Mouse (Mus musculus) limb, embryonic 12.5 days (tissue): ENCODE data around the gene Abr. TPM values are rescaled to one million over a fixed set of nuclear protein-coding genes. Genes with fewer than 3 reads are reported as not detected.
A peak's percentile ranks its signal among the peaks of the same experiment; 100 is the strongest.

Source experiments
- ATAC-seq: fragments of 200-750 bp; cut with Nextera tagmentation; 2 replicates; pipeline ENCODE4 v1.8.0; 2017; ENCODE audit warnings: low read depth, moderate TSS enrichment; ENCODE audit not compliant: insufficient number of reproducible peaks, insufficient read depth, low FRiP score, low TSS enrichment
- H3K27ac ChIP-seq: fragments of 300-500 bp; sonication (generic); 2 replicates; pipeline ENCODE4 v1.5.1; 2016; ENCODE audit warnings: mild to moderate bottlenecking, moderate library complexity
- H3K27me3 ChIP-seq: fragments of 300-500 bp; sonication (generic); 2 replicates; pipeline ENCODE4 v1.6.1; 2016; ENCODE audit warnings: mild to moderate bottlenecking, moderate library complexity
- H3K36me3 ChIP-seq: fragments of 300-500 bp; sonication (generic); 2 replicates; pipeline ENCODE4 v1.6.1; 2016; ENCODE audit warnings: mild to moderate bottlenecking, moderate library complexity
- H3K4me1 ChIP-seq: fragments of 300-500 bp; sonication (generic); replicated peaks from 2 replicates; pipeline ENCODE4 v1.6.1; 2016
- H3K4me2 ChIP-seq: fragments of 300-500 bp; sonication (generic); 2 replicates; pipeline ENCODE4 v1.6.1; 2016; ENCODE audit warnings: mild to moderate bottlenecking, moderate library complexity
- H3K4me3 ChIP-seq: fragments of 300-500 bp; sonication (generic); replicated peaks from 2 replicates; pipeline ENCODE4 v1.5.1; 2016; ENCODE audit warnings: mild to moderate bottlenecking
- H3K9ac ChIP-seq: fragments of 300-500 bp; sonication (generic); replicated peaks from 2 replicates; pipeline ENCODE4 v1.6.1; 2016; ENCODE audit warnings: mild to moderate bottlenecking, moderate library complexity
- H3K9me3 ChIP-seq: fragments of 300-500 bp; sonication (generic); 2 replicates; pipeline ENCODE4 v1.6.1; 2016; ENCODE audit warnings: mild to moderate bottlenecking, moderate library complexity
- WGBS: fragments of 180-500 bp; shearing (Covaris S2); methylation state at CpG from one replicate; pipeline ENCODE4 v1.1.7; 2016; 5-methylcytosine and 5-hydroxymethylcytosine counted together
- polyA plus RNA-seq: library from polyadenylated mRNA; unstranded; fragments of >200 nt; fragmentation: Nextera tagmentation; extraction: Ambion mirVana; gene quantifications from 2 replicates; pipeline ENCODE4 v1.2.1, GENCODE M21; 2016

Gene Abr
- polyA plus RNA-seq, 1 experiment from 2014 or later, result 48.3 TPM

- 2% methylated on average over 60 of the region's 72 CpGs for WGBS
- Histone ChIP-seq H3K4me3 (peak overlapping the region; percentile 71), H3K36me3 (no peaks in the 10 kb centered on the region), H3K9ac (peak overlapping the region; percentile 76), H3K4me1 (peaks cover 15% of the 10 kb centered on the region), H3K27me3 (peaks cover 34% of the 10 kb centered on the region), H3K9me3 (no peaks in the 10 kb centered on the region), H3K4me2 (peak overlapping the region; percentile 100), H3K27ac (peak overlapping the region; percentile 41; the same call in 1 of the 2 replicates)
- ATAC-seq, result peak; percentile 72
Observed at GRCm38 (mm10) chr11:76623206-76623961, 1.3 kb upstream of the Abr start.

GRCm38 (mm10) chr11:76622566-76623205, 572 bp upstream of the Abr start:
- H3K4me3 ChIP-seq, result peak overlapping the region; percentile 71
- 0 out of 2 replicates have a peak, but pooled peaks have one; percentile 35 for ATAC-seq
- no peaks in the 10 kb centered on the region for H3K36me3 ChIP-seq
- H3K4me1 ChIP-seq, result peaks cover 15% of the 10 kb centered on the region
- WGBS, result under 1% methylated on average over 65 of the region's 66 CpGs
- H3K27me3 ChIP-seq, result peaks cover 34% of the 10 kb centered on the region
- H3K9me3 ChIP-seq, result no peaks in the 10 kb centered on the region
- H3K4me2 ChIP-seq, result peak overlapping the region; percentile 100
- peak overlapping the region; percentile 76 for H3K9ac ChIP-seq
- no peak overlapping the region for H3K27ac ChIP-seq

- H3K4me1 ChIP-seq, result peaks cover 23% of the 10 kb centered on the region
- no peak for ATAC-seq
- WGBS, result 82% methylated on average over 6 of the region's 6 CpGs
- no peak overlapping the region for H3K27ac ChIP-seq
- no peak overlapping the region for H3K9ac ChIP-seq
- peaks cover 28% of the 10 kb centered on the region for H3K27me3 ChIP-seq
- H3K4me3 ChIP-seq, result no peak overlapping the region
- H3K9me3 ChIP-seq, result no peaks in the 10 kb centered on the region
- no peaks in the 10 kb centered on the region for H3K36me3 ChIP-seq
- no peak overlapping the region for H3K4me2 ChIP-seq
Observed at GRCm38 (mm10) chr11:76618134-76618533, 4.0 kb downstream of the Abr start.

GRCm38 (mm10) chr11:76614246-76614645, 7.9 kb downstream of the Abr start:
- ATAC-seq, result no peak
- WGBS, result 64% methylated on average over 2 of the region's 2 CpGs

GRCm38 (mm10) chr11:76612638-76613104, 9.4 kb downstream of the Abr start:
- peak overlapping the region; percentile 56 for H3K9ac ChIP-seq
- H3K27ac ChIP-seq, result no peak overlapping the region
- 3% methylated on average over 19 of the region's 19 CpGs for WGBS
- no peaks in the 10 kb centered on the region for H3K36me3 ChIP-seq
- no peaks in the 10 kb centered on the region for H3K9me3 ChIP-seq
- H3K4me1 ChIP-seq, result peaks cover 13% of the 10 kb centered on the region
- peak overlapping the region; percentile 82 for H3K4me2 ChIP-seq
- ATAC-seq, result no peak
- peak overlapping the region; percentile 47 for H3K4me3 ChIP-seq
- H3K27me3 ChIP-seq, result no peaks in the 10 kb centered on the region

More at GRCm38 (mm10) chr11:76614246-76614645, 7.9 kb downstream of the Abr start:
- Histone ChIP-seq H3K9me3 (no peaks in the 10 kb centered on the region), H3K9ac (no peak overlapping the region), H3K27ac (no peak overlapping the region), H3K36me3 (no peaks in the 10 kb centered on the region), H3K4me3 (no peak overlapping the region), H3K4me2 (no peak overlapping the region), H3K4me1 (peaks cover 13% of the 10 kb centered on the region), H3K27me3 (no peaks in the 10 kb centered on the region)

GRCm38 (mm10) chr11:76610948-76611347, 11.2 kb downstream of the Abr start:
- no peaks in the 10 kb centered on the region for H3K36me3 ChIP-seq

GRCm38 (mm10) chr11:76606521-76606920, 15.6 kb downstream of the Abr start:
- Histone ChIP-seq H3K4me1 (peaks cover 16% of the 10 kb centered on the region), H3K4me3 (no peak overlapping the region), H3K9me3 (no peaks in the 10 kb centered on the region), H3K27me3 (no peaks in the 10 kb centered on the region), H3K4me2 (0 out of 2 replicates have a peak overlapping the region, but pooled peaks have one; percentile 4), H3K36me3 (no peaks in the 10 kb centered on the region), H3K27ac (peak overlapping the region; percentile 36), H3K9ac (no peak overlapping the region)
- WGBS, result 44% methylated on average over 9 of the region's 9 CpGs
- no peak; the same call in 1 of the 2 replicates for ATAC-seq

More at GRCm38 (mm10) chr11:76610948-76611347, 11.2 kb downstream of the Abr start:
- Histone ChIP-seq H3K9me3 (no peaks in the 10 kb centered on the region), H3K4me2 (no peak overlapping the region), H3K4me3 (no peak overlapping the region), H3K4me1 (peaks cover 20% of the 10 kb centered on the region), H3K9ac (no peak overlapping the region), H3K27me3 (no peaks in the 10 kb centered on the region), H3K27ac (no peak overlapping the region)
- no peak for ATAC-seq

GRCm38 (mm10) chr11:76599219-76599618, 22.9 kb downstream of the Abr start:
- 42% methylated on average over 2 of the region's 2 CpGs for WGBS

GRCm38 (mm10) chr11:76598757-76599156, 23.4 kb downstream of the Abr start:
- Histone ChIP-seq H3K4me1 (peaks cover 16% of the 10 kb centered on the region), H3K27me3 (no peaks in the 10 kb centered on the region), H3K9ac (no peak overlapping the region), H3K4me2 (no peak overlapping the region), H3K4me3 (no peak overlapping the region), H3K9me3 (no peaks in the 10 kb centered on the region), H3K36me3 (no peaks in the 10 kb centered on the region), H3K27ac (peak overlapping the region; percentile 50)
- WGBS, result 64% methylated on average over 5 of the region's 5 CpGs
- no peak for ATAC-seq

More at GRCm38 (mm10) chr11:76599219-76599618, 22.9 kb downstream of the Abr start:
- no peaks in the 10 kb centered on the region for H3K9me3 ChIP-seq
- H3K4me2 ChIP-seq, result no peak overlapping the region
- no peak overlapping the region for H3K9ac ChIP-seq
- H3K27ac ChIP-seq, result peak overlapping the region; percentile 50; the same call in 1 of the 2 replicates
- no peaks in the 10 kb centered on the region for H3K36me3 ChIP-seq
- no peaks in the 10 kb centered on the region for H3K27me3 ChIP-seq
- H3K4me3 ChIP-seq, result no peak overlapping the region
- peaks cover 16% of the 10 kb centered on the region for H3K4me1 ChIP-seq
- ATAC-seq, result no peak

- H3K4me2 ChIP-seq, result no peak overlapping the region
- H3K36me3 ChIP-seq, result no peaks in the 10 kb centered on the region
- no peak overlapping the region for H3K27ac ChIP-seq
- no peaks in the 10 kb centered on the region for H3K9me3 ChIP-seq
- H3K9ac ChIP-seq, result no peak overlapping the region
- WGBS, result 62% methylated on average over 4 of the region's 4 CpGs
- no peak overlapping the region for H3K4me3 ChIP-seq
- peaks cover 8% of the 10 kb centered on the region for H3K4me1 ChIP-seq
- no peak for ATAC-seq
- H3K27me3 ChIP-seq, result no peaks in the 10 kb centered on the region
Observed at GRCm38 (mm10) chr11:76593620-76594326, 28.3 kb downstream of the Abr start.

GRCm38 (mm10) chr11:76589746-76590145, 32.4 kb downstream of the Abr start:
- WGBS, result 86% methylated on average over 5 of the region's 5 CpGs
- no peak overlapping the region for H3K9ac ChIP-seq
- no peaks in the 10 kb centered on the region for H3K36me3 ChIP-seq
- H3K27me3 ChIP-seq, result no peaks in the 10 kb centered on the region
- H3K4me2 ChIP-seq, result no peak overlapping the region
- no peak overlapping the region for H3K4me3 ChIP-seq
- peaks cover 8% of the 10 kb centered on the region; the same call in 1 of the 2 replicates for H3K4me1 ChIP-seq
- no peak for ATAC-seq
- peaks cover 1% of the 10 kb centered on the region; the same call in 1 of the 2 replicates for H3K9me3 ChIP-seq
- no peak overlapping the region for H3K27ac ChIP-seq
